Comparison of ENCODE assay signal across 8 mouse cellular contexts in the genomic region with DNA sequence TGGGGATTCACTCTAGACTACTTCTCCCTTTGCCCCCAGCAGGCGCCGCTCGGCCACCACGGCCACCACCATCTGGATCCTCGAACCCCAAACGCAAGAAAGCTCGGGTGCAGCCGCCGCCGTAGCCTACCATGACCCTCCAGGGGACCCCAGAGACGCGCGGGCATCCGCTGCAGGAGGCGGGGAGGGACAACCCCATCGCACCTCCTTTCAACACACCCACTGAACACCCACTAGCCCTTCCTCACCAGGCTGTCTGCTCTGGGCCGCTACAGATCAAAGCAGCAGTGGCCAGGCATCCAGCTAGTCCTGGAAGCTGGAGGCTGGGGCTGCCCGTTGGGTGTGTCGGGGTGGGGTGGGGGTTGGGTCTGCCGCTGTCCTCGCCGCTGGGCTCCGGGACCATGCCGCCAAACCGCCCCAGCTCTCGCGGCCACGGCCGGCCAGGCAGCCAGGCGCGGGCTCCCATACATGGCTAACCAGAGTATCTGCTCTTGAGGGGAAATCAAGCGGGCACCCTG. TPM values are rescaled to one million over a fixed set of nuclear protein-coding genes. Genes with fewer than 3 reads are reported as not detected.
DNase-seq lines count a peak whose midpoint lies in the region; ATAC-seq lines count a peak whose summit lies in the region.

No protein-coding gene starts in this region.

- H3K4me1 ChIP-seq in embryonic facial prominence, embryonic 12.5 days: peaks cover 51% of the 10 kb centered on the region
- peaks cover 75% of the 10 kb centered on the region for H3K4me1 ChIP-seq in hindbrain, embryonic 15.5 days (replicated peaks)
- H3K4me1 ChIP-seq in midbrain, embryonic 13.5 days (replicated peaks): peaks cover 80% of the 10 kb centered on the region

- no peaks in the 10 kb centered on the region for H3K9me3 ChIP-seq in embryonic facial prominence, embryonic 12.5 days
- no peaks in the 10 kb centered on the region for H3K9me3 ChIP-seq in hindbrain, embryonic 15.5 days
- H3K9me3 ChIP-seq in midbrain, embryonic 13.5 days: no peaks in the 10 kb centered on the region

- peaks cover 27% of the 10 kb centered on the region for H3K27me3 ChIP-seq in embryonic facial prominence, embryonic 12.5 days
- H3K27me3 ChIP-seq in hindbrain, embryonic 15.5 days: 0 out of 2 replicates have a peak, but pooled peaks cover 4% of the 10 kb centered on the region
- peaks cover 30% of the 10 kb centered on the region for H3K27me3 ChIP-seq in midbrain, embryonic 13.5 days

- 2% methylated on average over 32 of the region's 32 CpGs for WGBS in embryonic facial prominence, embryonic 12.5 days
- WGBS in hindbrain, embryonic 15.5 days: under 1% methylated on average over 32 of the region's 32 CpGs
- WGBS in midbrain, embryonic 13.5 days: under 1% methylated on average over 32 of the region's 32 CpGs

- peak; percentile 40 for DNase-seq in kidney, postnatal 10 days
- no peak for DNase-seq in kidney, adult 11 months
- no peak for DNase-seq in spleen, adult 18-20 months

- H3K36me3 ChIP-seq in embryonic facial prominence, embryonic 12.5 days: no peaks in the 10 kb centered on the region
- no peaks in the 10 kb centered on the region for H3K36me3 ChIP-seq in hindbrain, embryonic 15.5 days
- H3K36me3 ChIP-seq in midbrain, embryonic 13.5 days: no peaks in the 10 kb centered on the region

- H3K4me2 ChIP-seq in embryonic facial prominence, embryonic 12.5 days (replicated peaks): peak overlapping the region; percentile 96
- peak overlapping the region; percentile 97 for H3K4me2 ChIP-seq in hindbrain, embryonic 15.5 days
- peak overlapping the region; percentile 87 for H3K4me2 ChIP-seq in midbrain, embryonic 13.5 days (replicated peaks)

- ATAC-seq in embryonic facial prominence, embryonic 12.5 days (ENCODE audit: insufficient number of reproducible peaks, insufficient read depth, low FRiP score, low TSS enrichment): no peak
- peak; percentile 6; the same call in 1 of the 2 replicates for ATAC-seq in hindbrain, embryonic 15.5 days (ENCODE audit: low FRiP score, low read depth)
- no peak for ATAC-seq in midbrain, embryonic 13.5 days
- ATAC-seq in monocyte, adult 5-6 weeks (replicated peaks; ENCODE audit: insufficient number of reproducible peaks, low FRiP score, low TSS enrichment, poor library complexity, severe bottlenecking): no peak
- ATAC-seq in erythroid progenitor cell, adult 5-6 weeks (replicated peaks; ENCODE audit: low FRiP score, poor library complexity, severe bottlenecking): no peak

- no peak overlapping the region for H3K27ac ChIP-seq in embryonic facial prominence, embryonic 12.5 days
- H3K27ac ChIP-seq in hindbrain, embryonic 15.5 days (replicated peaks): peak overlapping the region; percentile 49
- no peak overlapping the region for H3K27ac ChIP-seq in midbrain, embryonic 13.5 days

- H3K4me3 ChIP-seq in embryonic facial prominence, embryonic 12.5 days: peak overlapping the region; percentile 63
- peak overlapping the region; percentile 66 for H3K4me3 ChIP-seq in hindbrain, embryonic 15.5 days
- peak overlapping the region; percentile 58 for H3K4me3 ChIP-seq in midbrain, embryonic 13.5 days (replicated peaks)

- H3K9ac ChIP-seq in embryonic facial prominence, embryonic 12.5 days: peak overlapping the region; percentile 77
- H3K9ac ChIP-seq in hindbrain, embryonic 15.5 days: peak overlapping the region; percentile 71
- peak overlapping the region; percentile 87 for H3K9ac ChIP-seq in midbrain, embryonic 13.5 days (replicated peaks)

RNA-seq across cellular contexts. Expression of a gene that starts 1.9 kb away (rescaled TPM):
- polyA plus RNA-seq in embryonic facial prominence, embryonic 12.5 days (2016; fragmentation: Nextera tagmentation; extraction: Ambion mirVana): 3.7 and 3.8 TPM in 2 replicates
- polyA plus RNA-seq in hindbrain, embryonic 15.5 days (2015; fragmentation: Nextera tagmentation; extraction: Ambion mirVana): 4.7 and 4.9 TPM in 2 replicates
- 3.8 and 5.0 TPM in 2 replicates for polyA plus RNA-seq in midbrain, embryonic 13.5 days (2015; fragmentation: Nextera tagmentation; extraction: Ambion mirVana)
- under 0.01 to 0.19 TPM in 2 of 3 replicates, not detected in the other for total RNA-seq in monocyte, adult 5-6 weeks (2017)
- not detected in 2 replicates for total RNA-seq in erythroid progenitor cell, adult 5-6 weeks (2015; ENCODE audit: low replicate concordance)
- total RNA-seq in erythroid progenitor cell, adult 5-6 weeks (2017; ENCODE audit: low replicate concordance): 0.15 and 0.26 TPM in 2 replicates
